Mouse (Mus musculus) neural tube, embryonic 11.5 days (tissue): ENCODE measurements at regions not wholly inside any gene's neighbourhood (a gene's known extent, or its start where the extent isn't known, plus 50 kb on each side); places are given as distances from the start of the nearest gene placed in this dataset.

Experiments
- ATAC-seq: fragments of 200-750 bp; cut with Nextera tagmentation; 2 replicates; pipeline ENCODE4 v1.8.0; 2017; ENCODE audit warnings: moderate number of reproducible peaks, mild to moderate bottlenecking, moderate TSS enrichment, moderate library complexity; ENCODE audit not compliant: insufficient read depth, low FRiP score, low TSS enrichment
- DNase-seq: peaks from one replicate; pipeline ENCODE4 v3.0.0-alpha.2; 2015; ENCODE audit warnings: low spot score
- H3K27ac ChIP-seq: fragments of 300-500 bp; sonication (generic); 2 replicates; pipeline ENCODE4 v1.5.1; 2014; ENCODE audit warnings: low read depth, mild to moderate bottlenecking, low read length
- H3K27me3 ChIP-seq: fragments of 300-500 bp; sonication (generic); 2 replicates; pipeline ENCODE4 v1.6.1; 2014; ENCODE audit warnings: mild to moderate bottlenecking, low read length, mixed read lengths; ENCODE audit not compliant: control insufficient read depth, insufficient read depth
- H3K36me3 ChIP-seq: fragments of 300-500 bp; sonication (generic); 2 replicates; pipeline ENCODE4 v1.6.1; 2014; ENCODE audit warnings: mild to moderate bottlenecking, low read length, moderate library complexity, mixed read lengths; ENCODE audit not compliant: control insufficient read depth, insufficient read depth
- H3K4me1 ChIP-seq: fragments of 300-500 bp; sonication (generic); 2 replicates; pipeline ENCODE4 v1.6.1; 2014; ENCODE audit warnings: low read length, mixed read lengths; ENCODE audit not compliant: control insufficient read depth, insufficient read depth
- H3K4me2 ChIP-seq: fragments of 300-500 bp; sonication (generic); 2 replicates; pipeline ENCODE4 v1.6.1; 2014; ENCODE audit warnings: low read depth, mild to moderate bottlenecking, moderate library complexity
- H3K4me3 ChIP-seq: fragments of 300-500 bp; sonication (generic); 2 replicates; pipeline ENCODE4 v1.5.1; 2014; ENCODE audit warnings: low read depth, low read length
- H3K9ac ChIP-seq: fragments of 300-500 bp; sonication (generic); 2 replicates; pipeline ENCODE4 v1.6.1; 2014; ENCODE audit warnings: mild to moderate bottlenecking, low read length
- H3K9me3 ChIP-seq: fragments of 300-500 bp; sonication (generic); 2 replicates; pipeline ENCODE4 v1.6.1; 2016; ENCODE audit warnings: low read length; ENCODE audit not compliant: control insufficient read depth
- WGBS: fragments of 180-500 bp; shearing (Covaris S2); extraction: QIAGEN DNeasy Blood & Tissue Kit; methylation state at CpG from one replicate; pipeline ENCODE4 v1.1.7; 2014; 5-methylcytosine and 5-hydroxymethylcytosine counted together

- no peak overlapping the region for H3K27ac ChIP-seq
- WGBS, result 83% methylated on average over 3 of the region's 3 CpGs
- ATAC-seq, result no peak
- no peaks in the 10 kb centered on the region for H3K4me1 ChIP-seq
- H3K9ac ChIP-seq, result no peak overlapping the region
- H3K4me2 ChIP-seq, result no peak overlapping the region
- DNase-seq, result no peak
- H3K27me3 ChIP-seq, result peaks cover 7% of the 10 kb centered on the region; the same call in 1 of the 2 replicates
- no peak overlapping the region for H3K4me3 ChIP-seq
- H3K9me3 ChIP-seq, result no peaks in the 10 kb centered on the region
- no peaks in the 10 kb centered on the region for H3K36me3 ChIP-seq
Measured at GRCm38 (mm10) chr13:31078751-31079150, 104.7 kb downstream of the Gm5447 start.

DNA sequence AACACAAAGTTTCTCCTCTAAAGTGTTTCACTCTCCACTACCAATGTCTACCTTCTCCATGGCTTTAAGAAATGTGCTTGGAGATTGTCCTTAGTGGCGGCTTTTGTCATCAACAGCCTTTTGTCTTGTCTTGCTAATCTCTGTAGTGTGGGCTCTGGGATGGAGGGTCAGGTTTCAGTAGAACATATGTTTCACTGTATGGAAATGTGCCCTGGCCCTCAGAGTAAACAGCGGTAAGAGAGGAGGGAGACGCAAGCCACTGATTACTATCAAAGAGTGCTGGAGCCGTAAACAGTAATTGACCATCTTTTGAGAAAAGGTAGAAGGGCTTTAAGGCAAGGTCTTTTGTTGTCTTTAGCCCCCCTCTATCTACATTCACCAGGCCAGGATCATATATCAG is 106.2 kb downstream of the Gm5447 start:
- DNase-seq (no peak), ATAC-seq (no peak)
- Histone ChIP-seq H3K27me3 (peaks cover 7% of the 10 kb centered on the region; the same call in 1 of the 2 replicates), H3K4me3 (no peak overlapping the region), H3K9ac (no peak overlapping the region), H3K36me3 (no peaks in the 10 kb centered on the region), H3K4me1 (no peaks in the 10 kb centered on the region), H3K9me3 (no peaks in the 10 kb centered on the region), H3K27ac (no peak overlapping the region), H3K4me2 (no peak overlapping the region)
- 14% methylated on average over 4 of the region's 4 CpGs for WGBS

GRCm38 (mm10) chr13:31082448-31083140 is 108.6 kb downstream of the Gm5447 start:
- Histone ChIP-seq H3K4me1 (no peaks in the 10 kb centered on the region), H3K36me3 (no peaks in the 10 kb centered on the region), H3K4me2 (no peak overlapping the region), H3K4me3 (no peak overlapping the region), H3K9me3 (no peaks in the 10 kb centered on the region), H3K9ac (no peak overlapping the region), H3K27ac (no peak overlapping the region), H3K27me3 (peaks cover 7% of the 10 kb centered on the region; the same call in 1 of the 2 replicates)
- peak; percentile 66 for DNase-seq
- 36% methylated on average over 13 of the region's 13 CpGs for WGBS
- ATAC-seq, result peak; percentile 35; the same call in 1 of the 2 replicates

DNA sequence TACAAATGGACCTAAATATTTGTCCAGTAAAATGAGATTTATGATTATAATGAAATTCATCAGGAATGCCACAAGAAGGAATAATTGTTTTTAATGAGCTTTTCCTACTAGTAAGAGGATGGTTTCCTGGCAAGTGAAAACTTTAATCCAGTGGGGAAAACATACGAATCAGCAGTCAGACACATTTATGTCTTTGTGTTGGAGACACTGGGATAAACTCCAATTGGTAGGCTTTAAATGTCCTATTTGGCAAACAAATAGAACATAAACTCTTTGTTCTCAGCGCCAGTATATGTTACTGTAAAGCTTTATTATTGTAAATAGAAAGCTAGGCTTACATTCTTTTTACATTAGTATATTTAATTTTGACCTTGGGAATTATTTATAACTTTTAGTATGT is 127.0 kb downstream of the Gm5447 start:
- Histone ChIP-seq H3K27ac (no peak overlapping the region), H3K9me3 (no peaks in the 10 kb centered on the region), H3K27me3 (no peaks in the 10 kb centered on the region), H3K4me2 (no peak overlapping the region), H3K36me3 (no peaks in the 10 kb centered on the region), H3K4me3 (no peak overlapping the region), H3K4me1 (no peaks in the 10 kb centered on the region), H3K9ac (no peak overlapping the region)
- ATAC-seq, result no peak
- WGBS, result 82% methylated on average over 2 of the region's 2 CpGs
- no peak for DNase-seq

DNA sequence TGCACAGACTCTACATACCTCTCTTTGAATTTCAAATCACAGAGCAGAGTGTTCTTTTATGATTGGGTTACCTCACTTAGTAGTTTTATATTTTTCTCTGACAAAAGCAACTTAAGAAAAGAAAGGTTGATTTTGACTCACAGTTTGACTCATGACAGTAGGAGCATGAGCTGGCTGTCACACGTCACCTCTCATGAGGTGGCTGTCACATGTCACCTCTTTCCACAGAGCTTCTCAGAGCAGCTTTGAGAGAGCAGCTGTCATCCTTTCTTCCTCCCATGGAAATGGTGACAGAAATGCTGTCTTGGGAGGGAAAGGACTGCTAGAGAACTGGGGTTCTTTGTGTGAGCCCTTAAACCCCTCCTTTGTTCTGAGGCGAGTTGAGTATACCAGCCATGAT is 133.4 kb downstream of the Gm5447 start:
- H3K4me1 ChIP-seq, result no peaks in the 10 kb centered on the region
- no peaks in the 10 kb centered on the region for H3K27me3 ChIP-seq
- no peak overlapping the region for H3K4me2 ChIP-seq
- H3K36me3 ChIP-seq, result no peaks in the 10 kb centered on the region
- WGBS, result 76% methylated on average over 2 of the region's 2 CpGs
- DNase-seq (no peak), ATAC-seq (no peak)
- H3K4me3 ChIP-seq, result no peak overlapping the region
- no peaks in the 10 kb centered on the region for H3K9me3 ChIP-seq
- no peak overlapping the region for H3K27ac ChIP-seq
- no peak overlapping the region for H3K9ac ChIP-seq

DNA sequence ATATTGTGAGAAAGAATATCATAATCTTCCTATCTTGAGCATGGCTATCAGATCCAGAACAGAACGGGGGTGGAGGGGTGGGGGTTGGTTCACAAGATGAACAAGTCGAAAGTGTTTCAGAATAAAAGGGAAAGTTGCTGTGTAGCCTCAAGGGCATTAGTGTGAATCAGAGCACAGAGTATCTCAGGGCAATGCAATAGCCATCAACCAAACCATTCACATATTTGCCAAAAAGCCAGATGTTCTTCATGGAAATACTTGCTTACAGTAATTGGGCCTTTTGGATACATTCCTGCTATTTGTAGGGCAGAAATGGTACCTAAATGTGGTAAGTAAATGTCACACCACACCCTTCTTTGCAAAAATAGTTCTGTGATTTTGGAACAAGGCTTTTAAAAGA is 135.2 kb downstream of the Gm5447 start:
- H3K27ac ChIP-seq, result no peak overlapping the region
- H3K4me3 ChIP-seq, result no peak overlapping the region
- 87% methylated on average over 2 of the region's 2 CpGs for WGBS
- no peak for DNase-seq
- no peak overlapping the region for H3K4me2 ChIP-seq
- no peak for ATAC-seq
- no peaks in the 10 kb centered on the region for H3K27me3 ChIP-seq
- H3K4me1 ChIP-seq, result no peaks in the 10 kb centered on the region
- no peak overlapping the region for H3K9ac ChIP-seq
- no peaks in the 10 kb centered on the region for H3K9me3 ChIP-seq
- H3K36me3 ChIP-seq, result no peaks in the 10 kb centered on the region

DNA sequence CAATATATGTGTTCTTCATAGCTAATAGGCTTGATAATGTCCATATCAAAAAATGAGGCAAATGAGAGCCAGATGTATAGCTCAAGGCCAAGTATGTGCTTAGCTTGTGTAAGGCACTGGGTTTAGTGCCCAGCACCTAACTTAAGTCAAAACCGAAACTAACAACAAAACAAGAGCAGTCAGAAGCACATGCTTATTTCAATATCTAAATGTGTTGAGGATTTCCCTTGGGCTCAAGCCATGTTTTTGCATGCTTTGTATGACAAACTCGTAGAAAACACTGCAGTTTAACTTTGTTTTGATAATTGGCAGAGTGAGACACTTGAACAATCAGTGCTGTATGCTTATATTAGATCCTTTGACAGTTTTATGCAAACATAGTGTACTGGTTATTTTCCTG is 148.7 kb downstream of the Gm5447 start:
- Histone ChIP-seq H3K9ac (no peak overlapping the region), H3K27ac (no peak overlapping the region), H3K9me3 (no peaks in the 10 kb centered on the region), H3K4me2 (no peak overlapping the region), H3K4me1 (no peaks in the 10 kb centered on the region), H3K4me3 (no peak overlapping the region), H3K27me3 (no peaks in the 10 kb centered on the region), H3K36me3 (no peaks in the 10 kb centered on the region)
- no peak for ATAC-seq
- DNase-seq, result no peak
- 82% methylated on average over 2 of the region's 2 CpGs for WGBS

GRCm38 (mm10) chr13:31124547-31125216 is 150.7 kb downstream of the Gm5447 start:
- Histone ChIP-seq H3K27ac (no peak overlapping the region), H3K36me3 (no peaks in the 10 kb centered on the region), H3K9me3 (no peaks in the 10 kb centered on the region), H3K27me3 (no peaks in the 10 kb centered on the region), H3K9ac (no peak overlapping the region), H3K4me3 (no peak overlapping the region), H3K4me1 (no peaks in the 10 kb centered on the region), H3K4me2 (no peak overlapping the region)
- ATAC-seq (no peak), DNase-seq (no peak)
- WGBS, result 35% methylated on average over 4 of the region's 4 CpGs

DNA sequence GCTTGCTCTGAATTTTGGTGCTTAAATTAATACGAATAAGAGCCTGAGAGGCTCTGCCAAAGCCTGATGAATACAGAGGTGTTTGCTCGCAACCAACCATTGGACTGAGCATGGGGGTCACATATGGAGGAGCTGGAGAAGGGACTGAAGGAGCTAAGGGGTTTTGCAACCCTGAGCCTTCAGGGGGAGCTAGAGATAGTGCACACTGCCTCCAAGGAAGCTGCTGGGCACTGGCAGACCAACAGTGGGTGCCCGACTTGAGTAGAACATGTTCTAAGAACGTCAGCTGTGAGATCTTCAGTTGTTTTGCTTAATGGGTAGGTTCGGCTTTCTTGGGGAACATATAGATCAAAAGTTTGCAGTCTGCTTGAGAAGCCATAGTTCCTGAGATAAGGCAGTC is 158.5 kb downstream of the Gm5447 start:
- no peaks in the 10 kb centered on the region for H3K27me3 ChIP-seq
- no peak overlapping the region for H3K4me2 ChIP-seq
- no peaks in the 10 kb centered on the region for H3K4me1 ChIP-seq
- no peak overlapping the region for H3K27ac ChIP-seq
- no peak for DNase-seq
- 87% methylated on average over 5 of the region's 5 CpGs for WGBS
- no peak overlapping the region for H3K4me3 ChIP-seq
- no peaks in the 10 kb centered on the region for H3K9me3 ChIP-seq
- no peak overlapping the region for H3K9ac ChIP-seq
- no peak for ATAC-seq
- no peaks in the 10 kb centered on the region for H3K36me3 ChIP-seq
